Mouse (Mus musculus) erythroid progenitor cell, adult 5-6 weeks (primary cell): Measurements from ENCODE around the gene Pde4d. TPM values are rescaled to one million over a fixed set of nuclear protein-coding genes. Genes with fewer than 3 reads are reported as not detected.

Experiments used
- ATAC-seq: replicated peaks from 2 replicates; pipeline ENCODE4 v1.8.0; 2016; ENCODE audit warnings: moderate number of reproducible peaks, mild to moderate bottlenecking, moderate TSS enrichment, inconsistent platforms; ENCODE audit not compliant: poor library complexity, low FRiP score, severe bottlenecking
- total RNA-seq, 2 experiments: library from RNA; stranded (forward) in 1 of 2; stranded (reverse) in 1 of 2; fragments of 150-400 nt in 1 of 2; fragments of 186-747, 209-891 nt in 1 of 2; gene quantifications; 2 replicates each; pipeline versions ENCODE4 v1.2.3 to v1.2.4; 2015 to 2017; ENCODE audit warnings: low replicate concordance in 2 of 2

Gene Pde4d
- total RNA-seq, 2 experiments from 2014 or later: 61.3 to 82.2 TPM

DNA sequence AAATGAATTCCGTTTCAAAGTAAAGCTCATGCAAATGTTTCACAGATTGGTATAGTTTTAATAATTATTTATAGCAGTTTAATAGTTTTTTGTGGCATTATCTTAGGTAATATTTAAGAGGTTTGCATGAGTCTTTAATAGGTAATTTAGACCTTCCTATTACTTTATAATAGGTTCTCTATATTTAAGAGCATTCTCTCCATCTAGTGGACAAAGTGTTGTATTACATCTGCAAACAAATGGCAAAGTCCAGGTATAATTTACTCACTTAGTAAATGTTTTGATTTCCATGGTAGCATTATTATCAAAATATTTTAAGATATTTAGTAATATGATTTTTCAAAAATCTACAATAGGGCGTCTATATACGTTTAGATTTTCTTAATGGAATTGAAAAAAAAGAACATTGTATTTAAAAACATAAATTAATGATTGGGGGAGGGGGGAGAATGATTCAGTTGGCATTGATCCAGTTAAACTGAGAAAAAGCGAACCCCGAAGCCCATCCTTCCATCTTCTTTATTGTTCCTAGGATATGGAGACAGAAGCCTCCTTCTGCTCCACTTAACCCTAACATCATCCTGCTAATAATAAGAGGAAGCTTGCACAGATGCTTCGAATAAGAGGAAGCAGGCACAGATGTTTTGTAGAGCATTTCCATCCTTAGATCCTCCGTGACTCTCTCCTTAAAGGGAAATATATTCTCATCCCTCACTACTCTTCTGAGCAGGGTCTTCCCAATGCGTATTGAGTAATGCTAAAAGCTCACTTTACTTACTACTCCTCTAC lies 1286.7 kb downstream of the Pde4d start:
- ATAC-seq: peak; percentile 71

DNA sequence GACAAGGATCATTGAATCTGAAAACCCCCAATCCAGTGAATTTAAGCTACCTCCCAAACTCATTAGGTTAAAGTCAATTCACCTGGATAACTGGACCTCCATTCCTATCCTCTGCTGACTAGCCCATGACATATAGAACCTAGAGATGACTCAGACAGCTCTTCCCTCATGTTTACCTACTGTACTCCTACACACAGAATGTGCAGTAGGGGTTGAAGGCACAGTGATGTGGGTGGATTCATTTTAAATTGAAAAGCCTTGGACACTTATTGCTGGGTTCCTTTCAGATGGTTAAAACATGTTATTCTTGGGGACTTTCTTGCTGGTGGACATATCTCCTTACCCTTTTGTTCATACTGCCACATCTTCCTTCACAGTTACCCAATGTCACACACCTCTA lies 1296.7 kb downstream of the Pde4d start:
- no peak for ATAC-seq

DNA sequence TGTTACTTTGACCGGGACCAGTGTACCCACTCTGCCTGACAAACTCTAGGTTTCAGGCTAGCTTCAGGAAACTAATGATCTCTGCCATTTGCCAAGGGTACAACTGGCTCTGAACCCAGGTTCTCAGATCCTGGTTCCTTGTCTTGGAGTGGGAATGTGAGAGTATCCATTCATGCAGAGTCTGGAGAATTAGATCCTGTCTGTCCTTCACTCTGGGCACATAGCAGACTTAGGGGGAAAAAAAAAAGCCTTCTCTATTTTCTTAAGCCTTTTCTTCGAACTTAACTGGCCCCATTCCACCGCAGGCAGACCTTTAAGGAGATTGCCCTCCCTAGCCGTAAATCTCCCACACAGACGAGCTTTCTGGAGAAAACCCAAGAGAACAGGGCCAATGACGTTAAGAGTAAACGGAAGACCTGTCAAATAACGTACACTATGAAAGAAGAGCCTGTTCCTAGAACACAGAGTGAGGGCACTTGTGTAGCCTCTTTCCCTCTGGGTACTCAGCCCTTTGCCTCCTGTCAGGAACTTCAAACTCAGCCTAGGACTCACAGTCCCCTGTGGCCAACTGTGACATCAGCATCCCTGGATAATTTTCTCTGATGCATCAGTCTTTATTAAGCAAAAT lies 1302.6 kb downstream of the Pde4d start:
- ATAC-seq: no peak

DNA sequence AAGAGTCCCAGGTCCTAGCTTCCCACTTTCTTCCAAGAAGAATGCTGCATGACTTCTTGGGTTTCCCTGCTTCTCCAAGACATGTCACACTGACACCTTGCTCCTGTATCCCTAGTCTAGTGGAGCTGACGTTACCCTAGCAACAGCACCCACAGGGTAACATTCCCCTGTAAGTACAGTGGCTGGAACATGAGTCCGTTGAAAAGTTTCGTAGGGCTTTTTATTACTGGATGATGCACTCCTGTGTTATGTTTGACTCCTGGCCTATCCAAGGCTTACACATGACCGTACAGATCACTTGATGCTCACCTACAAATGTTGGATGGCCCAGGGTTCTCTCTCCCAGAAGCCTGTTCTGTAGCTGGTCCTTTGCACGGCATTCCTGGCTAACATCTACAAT lies 1307.1 kb downstream of the Pde4d start:
- ATAC-seq: no peak

DNA sequence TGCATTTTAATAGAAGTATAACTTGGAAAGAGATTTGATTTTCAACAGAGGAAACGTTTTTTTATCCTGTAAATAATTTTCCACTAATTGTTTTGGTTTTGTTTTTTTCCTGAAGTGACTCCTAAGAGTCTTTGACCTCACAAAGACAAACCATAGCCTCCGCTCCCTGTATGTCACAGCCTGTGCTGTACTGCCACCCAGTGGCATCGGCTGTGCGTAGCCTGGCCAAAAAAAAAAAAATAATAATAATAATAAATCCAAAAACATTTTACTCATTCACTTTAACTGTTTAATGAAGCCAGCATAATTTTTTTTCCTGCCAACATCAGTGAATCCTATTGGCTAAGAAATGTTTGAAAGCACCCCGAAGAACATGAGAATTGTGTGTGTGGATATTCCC lies 1309.5 kb downstream of the Pde4d start:
- ATAC-seq: 0 out of 2 replicates have a peak, but pooled peaks have one; percentile 67

DNA sequence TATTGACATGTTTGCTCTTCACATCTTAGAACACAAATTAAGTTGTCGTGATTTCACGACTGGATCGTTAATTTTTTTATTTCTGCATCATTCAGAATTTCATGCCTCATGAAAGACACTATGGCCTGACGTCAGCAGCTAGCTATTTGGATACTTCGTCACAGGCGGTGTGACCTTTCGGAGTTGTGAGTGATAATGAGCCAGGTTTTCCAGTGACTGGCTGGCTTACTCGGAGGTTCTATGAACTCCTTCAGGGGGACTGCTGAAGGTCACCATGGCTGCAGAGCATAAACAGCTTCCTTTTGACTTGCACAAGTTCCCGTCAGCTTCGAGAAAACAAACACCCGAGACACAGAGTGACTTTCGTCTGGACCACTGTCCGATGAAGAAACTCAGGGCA lies 1311.3 kb downstream of the Pde4d start:
- ATAC-seq: no peak

DNA sequence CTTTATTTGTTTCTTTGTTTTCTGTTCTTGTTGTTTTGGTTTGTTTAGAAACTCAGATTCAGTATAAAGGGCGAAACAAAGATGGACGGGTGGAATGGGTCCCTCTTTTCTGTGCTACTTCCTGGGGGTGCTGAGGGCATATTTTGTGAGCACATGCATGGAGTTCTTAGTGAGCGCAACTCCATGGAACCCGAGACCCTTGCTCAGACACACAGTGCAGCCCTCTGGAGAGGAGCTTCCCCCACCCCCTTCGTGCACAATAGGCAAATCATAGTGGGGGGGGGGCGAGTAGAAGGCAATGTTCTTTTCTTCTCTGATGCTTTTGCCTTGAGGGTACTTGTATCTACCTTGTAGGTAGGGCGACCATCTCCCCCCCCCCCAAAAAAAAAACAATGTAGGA lies 1325.0 kb downstream of the Pde4d start:
- no peak for ATAC-seq

DNA sequence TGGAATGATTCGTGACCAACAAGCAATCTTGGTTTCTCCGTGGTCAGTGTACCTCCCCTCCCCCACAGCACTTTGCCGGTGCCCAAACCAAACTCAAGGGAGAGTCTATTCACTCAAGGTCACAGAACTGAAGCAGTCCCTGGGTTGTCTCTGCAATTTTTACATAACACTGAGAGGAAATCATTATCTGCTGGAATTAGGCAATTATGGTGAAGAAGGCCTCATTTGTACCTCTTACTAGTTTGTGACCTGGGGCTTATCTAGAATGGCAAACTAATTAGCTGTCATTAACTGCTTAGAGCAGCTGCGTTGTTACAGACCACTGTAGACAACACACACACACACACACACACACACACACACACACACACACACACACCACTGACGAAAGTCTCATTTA lies 1325.4 kb downstream of the Pde4d start:
- no peak for ATAC-seq

DNA sequence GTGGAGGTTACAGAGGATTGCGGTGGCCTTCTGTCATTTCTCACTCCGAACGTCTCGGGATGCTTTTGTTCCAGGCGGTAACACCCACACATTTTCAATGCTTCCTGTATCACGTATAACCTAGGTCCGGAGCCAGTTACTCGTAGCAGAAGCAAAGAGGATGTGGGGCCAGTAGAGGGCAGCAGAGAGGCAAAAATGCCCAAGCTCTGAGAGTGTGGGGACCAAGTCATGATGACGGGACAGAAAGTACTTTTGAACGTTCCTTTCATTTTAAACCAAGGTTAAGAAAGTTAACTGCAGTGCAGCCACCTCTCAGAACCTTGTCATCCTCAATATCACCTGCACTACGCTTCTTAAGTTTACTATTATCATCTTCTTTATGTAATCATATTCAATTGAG lies 1326.4 kb downstream of the Pde4d start:
- ATAC-seq: peak; percentile 98

DNA sequence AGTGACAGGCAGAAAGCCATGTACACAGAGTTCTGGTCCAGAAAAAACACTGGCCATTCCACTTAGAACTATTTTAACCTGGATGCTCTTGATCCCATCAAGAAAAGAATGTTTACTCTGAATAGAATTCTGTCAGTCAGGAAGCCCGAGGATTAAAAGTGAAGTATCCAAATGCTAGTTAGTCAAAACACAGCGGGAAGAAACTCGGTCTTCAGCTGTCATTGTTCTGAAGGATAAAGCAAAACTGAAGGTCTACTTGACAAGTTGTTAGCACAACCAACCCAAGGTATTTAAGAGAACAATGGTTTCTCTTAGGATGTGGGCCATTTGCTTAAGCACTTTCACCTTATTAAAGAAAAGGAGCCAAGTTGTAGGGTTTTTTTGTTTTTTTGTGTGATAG lies 1327.2 kb downstream of the Pde4d start:
- no peak for ATAC-seq

DNA sequence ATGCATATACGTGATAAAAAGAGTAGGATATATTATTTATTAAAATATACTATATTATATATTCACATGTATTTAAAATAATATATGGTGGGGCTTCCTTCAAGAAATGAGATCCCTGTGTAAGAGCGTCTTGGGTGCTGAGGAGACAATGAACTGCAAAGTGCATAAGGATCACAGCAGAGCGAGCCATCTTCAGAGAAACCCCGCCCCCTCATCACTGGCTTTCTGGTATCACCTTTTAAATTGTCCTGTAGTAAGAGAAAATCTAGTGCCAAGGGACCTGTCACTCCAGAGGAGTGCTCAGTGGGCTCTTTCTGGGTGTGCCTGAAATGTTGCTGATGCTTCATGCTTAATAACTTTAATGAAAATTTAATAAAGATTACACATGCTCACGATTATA lies 1327.7 kb downstream of the Pde4d start:
- ATAC-seq: no peak

DNA sequence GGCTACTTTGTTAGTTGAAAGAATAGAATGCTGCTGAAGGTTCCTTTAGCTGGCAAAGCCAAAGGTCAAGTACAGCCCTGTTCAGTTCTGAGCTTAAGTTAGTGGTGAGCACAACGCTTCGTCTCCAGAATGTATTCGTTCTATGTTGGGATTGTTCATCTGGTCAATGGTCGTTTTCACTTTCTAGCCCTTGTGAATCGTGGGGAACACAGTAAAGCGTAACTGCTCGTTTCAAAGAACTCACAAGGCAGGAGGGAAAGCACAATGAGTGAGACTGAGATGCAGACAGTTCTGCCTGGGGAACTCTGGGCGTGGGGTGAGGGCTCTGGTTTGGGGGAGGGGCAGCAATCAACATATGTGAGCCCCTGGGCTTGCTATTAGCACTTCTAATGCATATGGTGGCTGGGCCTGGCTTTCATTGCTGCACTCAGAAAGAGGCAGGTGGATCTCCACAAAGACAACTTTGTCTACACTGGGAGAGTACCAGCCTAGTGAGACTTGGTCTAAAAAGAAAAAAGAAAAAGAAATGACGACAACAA lies 1328.6 kb downstream of the Pde4d start:
- no peak for ATAC-seq

DNA sequence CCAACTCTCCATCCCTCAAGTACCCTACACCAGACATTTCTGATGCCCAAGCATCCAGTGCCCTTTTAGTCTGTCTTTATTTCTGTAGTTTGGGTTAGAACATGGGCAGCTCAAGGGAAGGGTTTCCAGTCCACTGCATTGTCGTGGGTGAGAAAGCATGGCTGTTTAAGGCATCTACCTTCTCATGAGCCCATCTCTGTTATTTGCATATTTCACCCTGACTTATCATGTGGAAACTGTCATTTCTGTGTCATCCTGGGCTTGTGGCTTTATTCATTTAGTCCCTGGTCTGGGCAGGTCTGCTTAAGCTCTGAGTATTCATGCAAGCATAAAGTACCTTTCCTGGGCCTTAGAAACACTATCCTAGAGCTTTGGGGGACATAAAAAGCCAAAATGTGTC lies 1331.7 kb downstream of the Pde4d start:
- no peak for ATAC-seq

DNA sequence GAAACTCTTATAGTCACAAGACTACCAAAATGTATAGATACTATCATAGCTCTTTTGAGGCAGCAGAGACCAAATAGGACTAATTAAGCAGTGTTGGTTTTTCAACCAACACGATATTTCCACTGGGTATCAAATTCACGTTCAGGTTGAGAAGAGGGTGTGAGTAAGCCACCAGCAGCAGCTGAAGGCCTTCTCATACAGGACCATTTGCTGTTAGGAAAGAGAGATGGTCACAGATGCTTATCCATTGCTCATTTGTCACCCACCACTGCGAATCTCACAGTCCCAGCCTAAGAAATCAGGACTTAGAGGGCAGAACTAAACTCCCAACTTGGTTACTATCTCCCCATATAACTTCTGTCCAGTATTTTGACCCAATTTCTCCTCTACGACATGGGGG lies 1338.9 kb downstream of the Pde4d start:
- ATAC-seq: no peak

DNA sequence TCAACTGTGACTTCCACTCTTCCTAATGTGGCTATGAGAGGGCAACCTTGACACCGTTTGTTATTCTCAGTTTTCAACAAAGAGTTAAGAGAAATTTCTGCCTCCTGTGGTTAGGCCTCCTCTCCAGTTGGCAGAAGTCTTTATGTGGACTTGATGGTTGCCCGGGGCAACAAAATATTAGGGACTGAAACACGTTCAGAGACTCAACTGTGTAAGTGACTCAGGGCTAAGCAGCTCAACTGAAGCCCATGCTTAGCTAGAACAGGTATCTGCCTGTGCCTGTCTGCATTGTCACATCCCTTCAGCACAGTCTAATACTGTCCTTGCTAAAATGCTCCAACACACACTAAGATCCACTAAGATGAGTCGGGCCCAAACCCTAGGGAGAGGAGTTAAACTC lies 1339.4 kb downstream of the Pde4d start:
- ATAC-seq: no peak

DNA sequence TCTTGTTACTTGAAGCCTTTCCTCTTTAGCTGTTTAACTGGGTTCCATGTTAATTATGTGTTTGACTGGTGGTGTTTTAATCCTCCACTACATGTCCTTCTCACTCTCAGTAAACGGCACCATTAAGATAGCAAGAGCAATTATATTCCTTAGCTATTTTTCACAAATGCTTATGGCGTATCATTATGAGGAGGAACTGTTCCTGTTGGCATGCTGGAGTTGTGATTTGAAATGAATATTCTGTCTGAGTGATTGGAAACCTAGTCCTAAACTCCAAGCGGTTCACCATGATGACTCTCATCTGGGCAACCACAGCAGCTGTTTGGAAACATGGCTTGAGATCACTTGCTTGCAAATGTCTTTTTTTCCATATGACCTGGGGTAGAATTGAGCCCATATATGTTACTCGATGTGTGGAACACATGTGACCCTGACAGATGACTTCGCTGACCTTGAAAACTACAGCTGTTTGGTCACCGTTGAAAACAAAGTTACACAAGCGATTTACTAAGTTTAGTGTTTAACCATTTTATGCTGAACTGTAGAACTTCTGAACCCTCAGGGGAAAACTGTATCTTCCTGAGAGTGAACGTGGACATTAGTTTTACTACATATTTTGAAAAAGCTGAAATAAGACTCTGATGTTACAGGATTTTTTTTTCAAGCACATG lies 1340.4 kb downstream of the Pde4d start:
- no peak for ATAC-seq

DNA sequence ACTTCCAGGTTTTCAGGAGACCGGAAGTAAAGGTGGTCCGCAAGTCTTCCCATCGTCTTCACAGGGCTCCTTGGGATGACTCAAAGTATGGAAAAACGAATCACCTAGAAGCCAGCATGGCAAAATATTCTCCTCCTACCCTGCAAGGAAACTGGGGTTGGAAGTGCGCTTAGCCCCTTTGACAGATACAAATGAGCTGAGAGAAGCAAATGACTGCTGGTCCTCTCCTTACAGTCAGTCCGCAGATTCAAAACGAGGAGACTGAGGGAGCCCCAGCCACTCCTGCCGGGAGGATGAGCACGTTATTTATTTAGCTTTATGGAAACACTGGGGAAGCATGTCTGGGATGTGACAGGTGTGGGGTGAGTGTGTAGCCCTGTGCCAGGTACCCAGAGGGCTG lies 1344.2 kb downstream of the Pde4d start:
- no peak for ATAC-seq

DNA sequence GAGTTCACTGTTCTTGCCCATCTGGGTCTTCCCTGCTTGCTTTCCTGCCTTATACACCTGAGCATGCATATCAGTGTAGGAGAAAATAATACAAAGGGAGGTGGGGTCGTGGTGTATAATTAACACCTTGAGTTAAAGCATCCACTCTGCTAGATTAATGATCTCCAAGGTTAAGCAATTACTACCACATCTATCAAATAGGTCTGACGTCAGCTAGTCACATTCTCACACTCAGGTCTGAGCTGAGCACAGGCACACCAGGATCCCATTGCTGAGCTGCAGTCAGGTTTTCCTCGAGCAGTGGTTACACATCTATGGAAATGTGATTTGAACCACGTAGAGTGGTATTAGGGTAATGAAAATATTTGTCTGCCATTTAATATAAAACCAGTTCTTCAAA lies 1348.9 kb downstream of the Pde4d start:
- ATAC-seq: no peak

DNA sequence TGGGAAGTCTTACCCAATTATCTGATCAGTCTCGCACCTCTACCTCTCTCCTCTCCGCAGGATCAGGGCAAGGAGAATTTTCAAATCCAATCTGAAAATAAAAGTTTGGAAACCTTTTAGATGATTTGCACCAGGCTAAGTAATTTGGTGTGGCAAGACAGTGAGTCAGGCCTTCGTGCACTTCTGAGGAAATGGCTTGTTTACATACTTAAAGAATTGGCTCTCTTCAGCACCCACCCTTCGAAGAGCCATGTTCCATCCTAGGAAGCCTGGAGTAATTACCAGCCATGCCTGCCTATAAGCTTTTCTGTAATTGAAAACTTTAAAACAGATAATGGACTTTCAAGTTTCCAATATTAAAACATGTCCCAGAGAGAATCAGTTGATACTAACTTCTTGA lies 1352.5 kb downstream of the Pde4d start:
- no peak for ATAC-seq

DNA sequence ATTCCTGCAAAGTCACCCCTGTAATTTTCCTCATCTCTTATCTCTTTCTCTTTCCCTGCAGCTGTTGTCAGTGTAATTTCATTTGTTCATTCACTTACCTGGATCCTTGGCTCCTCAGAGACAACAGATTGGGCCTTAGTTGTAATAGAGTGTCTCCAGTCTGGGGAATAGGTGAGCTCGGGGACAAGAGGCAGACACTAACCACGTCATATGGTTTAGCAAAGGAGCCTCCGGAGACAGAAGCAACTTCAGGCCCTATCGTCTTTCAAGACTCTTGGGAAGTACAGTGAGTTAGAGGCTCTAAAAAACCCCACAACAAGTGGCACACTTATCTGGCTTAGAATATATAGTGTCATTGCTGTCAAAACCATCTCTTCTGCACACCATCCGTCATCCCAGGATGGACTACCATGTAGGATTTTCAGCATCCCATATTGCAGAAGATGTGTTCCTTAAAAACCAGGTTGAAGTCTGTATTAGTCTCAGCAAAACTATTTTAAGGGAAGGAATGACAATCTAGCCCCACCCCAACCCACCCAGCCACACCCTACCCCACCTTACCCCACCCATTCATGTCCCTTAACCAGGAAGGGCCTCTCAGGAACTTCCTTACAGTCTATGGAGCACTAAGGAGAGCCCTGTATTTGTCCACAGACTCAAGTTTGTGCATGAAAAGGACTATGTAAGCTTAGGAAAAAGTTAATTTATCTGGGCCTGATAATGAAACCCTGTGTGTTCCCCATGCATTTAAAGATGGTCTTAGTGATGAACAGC lies 1356.6 kb downstream of the Pde4d start:
- ATAC-seq: no peak
